ENCODE assay signal across 9 mouse cellular contexts in the genomic region with DNA sequence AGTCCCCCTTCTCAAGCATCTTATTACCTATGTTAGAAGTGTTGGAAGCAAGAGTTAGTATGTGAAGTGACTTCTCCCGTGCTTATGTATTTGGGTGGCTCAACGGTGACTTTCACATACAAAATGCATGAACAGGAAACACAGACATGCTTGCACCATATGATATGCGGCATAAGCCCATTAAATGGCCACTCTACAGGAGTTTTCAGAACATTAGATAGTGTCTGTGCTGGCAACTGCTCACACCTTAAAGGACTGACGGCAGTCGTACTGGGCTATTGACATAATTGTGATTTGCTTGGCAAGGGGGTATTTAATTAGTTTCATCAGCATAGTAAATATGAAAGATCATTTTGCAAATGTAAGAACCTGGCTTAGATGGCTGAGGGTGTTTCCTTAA. TPM values are rescaled to one million over a fixed set of nuclear protein-coding genes. Genes with fewer than 3 reads are reported as not detected.
DNase-seq lines count a peak whose midpoint lies in the region; ATAC-seq and TF ChIP-seq lines count a peak whose summit lies in the region.
"Had no signal": no experiment of that assay in that cellular context is flagged by ENCODE, and none has a peak within 500 bp of the region (broad histone marks: within the 10 kb centered on the region; RNA-seq: fewer than 3 reads in every experiment).

No protein-coding gene starts in this region.

- intact Hi-C loops in gastrocnemius, adult 2 months (cut with DNase I), result no loop called here

- no peak for TF ChIP-seq CTCF in gastrocnemius, adult 2 months (IDR thresholded peaks at IDR 0.05)
- no peak for TF ChIP-seq CTCF in ES-Bruce4 (IDR thresholded peaks at IDR 0.05; ENCODE audit: low read depth, low read length)
- TF ChIP-seq CTCF in liver, embryonic 14.5 days (IDR thresholded peaks at IDR 0.05; ENCODE audit: low read depth), result no peak

- peak overlapping the region; percentile 91 for H3K4me3 ChIP-seq in gastrocnemius, adult 2 months
- H3K4me3 ChIP-seq in ES-Bruce4 (ENCODE audit: low read depth, low read length), result no peak overlapping the region
- H3K4me3 ChIP-seq in hindbrain, embryonic 10.5 days, result peak overlapping the region; percentile 82
- no peak overlapping the region; a peak in 1 of 4 replicates for H3K4me3 ChIP-seq in liver, embryonic 14.5 days (ENCODE audit: insufficient read depth in 1 of 2, low read depth in 2 of 2, low read length in 2 of 2)

- no peak for TF ChIP-seq EP300 in ES-Bruce4 (IDR thresholded peaks at IDR 0.05; ENCODE audit: insufficient read depth, low read depth, low read length)
- TF ChIP-seq EP300 in liver, embryonic 14.5 days (IDR thresholded peaks at IDR 0.05; ENCODE audit: low read depth), result no peak

- H3K4me1 ChIP-seq in ES-Bruce4 (ENCODE audit: control insufficient read depth, insufficient read depth, low read length), result no peaks in the 10 kb centered on the region
- H3K4me1 ChIP-seq in hindbrain, embryonic 10.5 days (replicated peaks), result peaks cover 15% of the 10 kb centered on the region
- H3K4me1 ChIP-seq in liver, embryonic 14.5 days (replicated peaks; ENCODE audit: control insufficient read depth in 2 of 2, insufficient read depth in 2 of 2, low read length in 1 of 2), result no peaks in the 10 kb centered on the region

- ATAC-seq in liver, embryonic 14.5 days (ENCODE audit: insufficient read depth), result no peak
- ATAC-seq in cerebellum, adult (ENCODE audit: insufficient number of reproducible peaks, low FRiP score, low TSS enrichment), result no peak

- DNase-seq in gastrocnemius, adult 2 months, result no peak
- DNase-seq in gastrocnemius, postnatal 25 days, result no peak
- DNase-seq in hindbrain, embryonic 10.5 days (ENCODE audit: low spot score), result no peak
- no peak for DNase-seq in liver, embryonic 14.5 days (ENCODE audit: low read depth in 3 of 3, low spot score in 3 of 3)
- no peak for DNase-seq in adrenal gland, adult 18-20 months (ENCODE audit: low spot score in 2 of 2)
- DNase-seq in adrenal gland, postnatal 36 days, result no peak

- no peaks in the 10 kb centered on the region for H3K36me3 ChIP-seq in ES-Bruce4 (ENCODE audit: control insufficient read depth, insufficient read depth, low read length, poor library complexity, severe bottlenecking)
- no peaks in the 10 kb centered on the region for H3K36me3 ChIP-seq in hindbrain, embryonic 10.5 days
- no peaks in the 10 kb centered on the region for H3K36me3 ChIP-seq in liver, embryonic 14.5 days (replicated peaks; ENCODE audit: control insufficient read depth, insufficient read depth, low read depth)

- no peaks in the 10 kb centered on the region for H3K9me3 ChIP-seq in ES-Bruce4 (replicated peaks; ENCODE audit: control insufficient read depth, insufficient read depth, low read length, poor library complexity, severe bottlenecking)
- no peaks in the 10 kb centered on the region for H3K9me3 ChIP-seq in hindbrain, embryonic 10.5 days
- no peaks in the 10 kb centered on the region for H3K9me3 ChIP-seq in liver, embryonic 14.5 days (ENCODE audit: control insufficient read depth, low read length)

- TF ChIP-seq POLR2A in ES-Bruce4 (IDR thresholded peaks at IDR 0.05; ENCODE audit: insufficient read depth, low read length), result no peak

- no peak overlapping the region; the same call in 1 of the 2 replicates for H3K27ac ChIP-seq in gastrocnemius, adult 2 months
- no peak overlapping the region for H3K27ac ChIP-seq in ES-Bruce4 (ENCODE audit: insufficient read depth, low read length)
- H3K27ac ChIP-seq in hindbrain, embryonic 10.5 days, result no peak overlapping the region
- no peak overlapping the region for H3K27ac ChIP-seq in liver, embryonic 14.5 days

- H3K9ac ChIP-seq in ES-Bruce4 (ENCODE audit: low read depth, poor library complexity, severe bottlenecking), result peak overlapping the region; percentile 96; the same call in 1 of the 2 replicates
- no peak overlapping the region for H3K9ac ChIP-seq in liver, embryonic 14.5 days (replicated peaks)

- peaks cover 13% of the 10 kb centered on the region for H3K27me3 ChIP-seq in ES-Bruce4 (ENCODE audit: control insufficient read depth, insufficient read depth, low read length, poor library complexity, severe bottlenecking)
- peaks cover 27% of the 10 kb centered on the region for H3K27me3 ChIP-seq in hindbrain, embryonic 10.5 days (ENCODE audit: insufficient read depth, poor library complexity, severe bottlenecking)
- H3K27me3 ChIP-seq in liver, embryonic 14.5 days (ENCODE audit: control insufficient read depth, insufficient read depth, low read length), result peaks cover 42% of the 10 kb centered on the region

- peak overlapping the region; percentile 56; the same call in 1 of the 2 replicates for H3K4me2 ChIP-seq in liver, embryonic 14.5 days (ENCODE audit: low read depth)

- WGBS in hindbrain, embryonic 10.5 days, result 57% methylated on average over 5 of the region's 5 CpGs
- WGBS in liver, embryonic 14.5 days (ENCODE audit: insufficient replicate concordance), result 41% methylated on average over 5 of the region's 5 CpGs

RNA-seq across cellular contexts. Expression of a gene that starts 0.7 kb away (rescaled TPM):
- 10 to 100 TPM; 14.0 to 19.8 TPM for total RNA-seq in gastrocnemius, adult 2 months (2021)
- total RNA-seq in gastrocnemius, postnatal 25 days (2021), result 10 to 100 TPM in 1 of 2 experiments, 1 to 10 TPM in 1; 9.7 to 12.3 TPM
- 8.3 and 8.5 TPM in 2 replicates for polyA plus RNA-seq in ES-Bruce4 (2011; ENCODE audit: insufficient read depth, insufficient read length, low read depth, missing spikeins)
- 2.0 and 2.5 TPM in 2 replicates for polyA plus RNA-seq in hindbrain, embryonic 10.5 days (2016; fragmentation: Nextera tagmentation; extraction: Ambion mirVana)
- 0.44 and 0.57 TPM in 2 replicates for polyA plus RNA-seq in liver, embryonic 14.5 days (2012; rRNA removed)
- 0.50 and 0.61 TPM in 2 replicates for polyA plus RNA-seq in liver, embryonic 14.5 days (2014; fragmentation: Nextera tagmentation; extraction: Ambion mirVana)
- 10 to 100 TPM; 37.4 to 38.7 TPM for total RNA-seq in adrenal gland, adult 18-20 months (2021)
- total RNA-seq in adrenal gland, postnatal 36 days (2021), result 10 to 100 TPM; 20.1 to 61.2 TPM
- total RNA-seq: monocyte, adult 5-6 weeks had no signal

Comparison
In these comparisons a context has a peak if more than half of its experiments do, and no peak if none do; other contexts are left out.
1. H3K4me3 ChIP-seq: peak in gastrocnemius, adult 2 months (single experiment) and hindbrain, embryonic 10.5 days (single experiment); none in ES-Bruce4 (single experiment) and liver, embryonic 14.5 days (0 of 2).